Mouse (Mus musculus): ENCODE results near the gene Otulin.

DNA sequence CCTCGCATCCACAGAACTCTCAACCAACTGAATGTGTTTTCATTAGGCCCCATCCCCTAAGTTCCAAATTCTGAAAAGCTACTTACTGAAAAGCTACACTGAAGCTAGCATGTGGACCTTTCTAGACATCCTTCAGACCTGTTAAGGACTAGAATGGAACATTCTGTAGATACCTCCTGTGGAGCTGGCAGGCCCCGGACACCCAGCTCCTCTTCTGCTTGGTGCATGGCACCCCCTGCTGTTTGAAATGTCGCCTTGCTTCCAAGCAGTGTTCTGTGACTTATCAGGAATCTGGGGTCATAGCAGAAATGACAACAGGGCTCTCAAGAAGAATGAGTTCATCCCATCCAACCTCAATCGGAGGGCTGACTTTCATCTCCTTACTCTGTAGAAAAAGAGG is 47.5 kb downstream of the Otulin start:
- TF ChIP-seq CTCF (IDR thresholded peaks at IDR 0.05; ENCODE audit: extremely low read depth, insufficient read depth, low read length) (peak; percentile 59), POLR2A (IDR thresholded peaks at IDR 0.05; ENCODE audit: extremely low read depth, insufficient read depth, low read length) (no peak)

Data from cortical plate, adult 2 months (tissue).